Mouse (Mus musculus): ENCODE data around the gene Mst1. TPM values are rescaled to one million over a fixed set of nuclear protein-coding genes. Genes with fewer than 3 reads are reported as not detected.

The Mst1 gene
- total RNA-seq, 2 experiments from 2014 or later, result not detected

GRCm38 (mm10) chr9:108055661-108056237 lies 24.5 kb upstream of the Mst1 start:
- no peak for DNase-seq (ENCODE audit: low spot score in 2 of 2)
- intact Hi-C loops (cut with DNase I), result no loop called here

DNA sequence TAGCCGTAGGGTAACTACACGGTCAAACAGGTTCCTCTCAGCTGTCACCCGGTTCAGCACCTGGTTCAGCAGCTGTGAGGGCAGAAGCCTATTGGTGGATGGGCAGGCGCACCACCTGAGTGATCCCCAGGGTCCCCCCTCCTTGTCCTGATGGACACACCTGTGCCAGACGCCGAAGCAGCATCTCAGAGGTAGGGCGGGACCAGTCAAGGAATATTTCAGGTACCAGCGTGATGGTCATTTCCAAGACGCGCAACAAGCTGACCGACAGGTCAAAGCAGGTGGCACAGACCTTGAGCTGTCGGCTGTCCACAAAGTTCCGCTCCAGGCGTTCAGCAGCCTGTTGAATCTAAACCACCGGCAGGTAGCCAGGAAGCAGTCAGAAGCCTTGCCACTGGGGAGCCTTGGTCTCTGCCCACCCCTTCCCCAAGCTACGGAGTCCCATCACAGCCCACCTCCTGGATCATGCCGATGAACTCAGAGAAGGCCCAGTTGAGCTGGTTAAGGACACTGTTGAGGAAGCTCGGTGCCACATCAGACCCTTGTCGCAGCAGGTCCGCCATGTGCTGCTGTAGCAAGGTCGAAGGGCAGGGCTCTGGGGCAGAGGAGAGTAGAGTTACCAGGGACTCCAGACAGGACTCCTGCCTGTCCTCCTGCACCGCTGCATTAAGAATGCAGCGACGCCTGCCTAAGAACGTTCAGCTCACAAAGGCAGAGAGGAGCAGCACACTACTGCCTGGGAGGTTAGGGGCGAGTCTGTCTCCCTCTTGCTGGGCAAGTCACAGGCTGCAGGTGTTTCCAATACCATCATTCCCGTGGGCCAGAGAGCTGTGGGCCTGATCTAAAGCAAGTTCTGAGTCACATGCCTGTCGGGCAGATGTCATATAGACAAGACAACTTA lies 23.6 kb upstream of the Mst1 start:
- intact Hi-C loops (cut with DNase I), result no loop called here
- no peak for DNase-seq (ENCODE audit: low spot score in 2 of 2)

DNA sequence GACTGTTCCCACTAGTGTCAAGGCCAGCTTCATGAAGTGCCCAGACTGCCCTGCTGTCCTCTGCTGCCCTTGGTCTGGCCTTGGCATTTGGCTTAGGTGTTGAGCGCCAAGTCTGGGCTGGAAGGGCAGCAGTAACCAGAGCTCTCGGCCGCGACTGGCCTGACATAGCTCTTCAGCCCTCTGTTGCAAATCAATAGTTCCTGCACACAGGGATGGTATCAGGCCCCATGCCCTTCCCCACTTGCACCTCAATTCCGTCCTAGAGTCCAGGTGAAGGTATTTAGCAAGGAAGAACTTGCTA lies 23.0 kb upstream of the Mst1 start:
- DNase-seq (ENCODE audit: low spot score in 2 of 2), result no peak
- intact Hi-C loops (cut with DNase I), result no loop called here

DNA sequence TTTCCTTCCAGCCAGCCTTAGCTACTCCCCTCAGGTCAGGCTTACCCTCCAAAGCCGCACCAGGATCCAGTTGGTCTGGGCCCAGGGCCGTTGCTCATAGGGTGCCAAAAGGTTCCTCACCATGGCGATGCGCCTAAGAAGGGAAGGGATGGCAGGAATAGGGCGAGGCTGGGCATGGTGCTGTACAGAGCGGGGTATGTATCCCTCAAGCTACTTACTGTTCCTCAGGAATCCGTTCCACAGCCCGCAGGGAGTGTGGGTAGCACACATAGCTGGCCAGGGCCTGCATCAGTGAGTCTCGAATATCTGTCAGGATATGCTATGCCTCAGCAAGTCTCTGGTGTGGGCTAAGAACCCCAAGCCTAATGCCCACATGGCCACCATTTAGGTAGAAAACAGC lies 21.9 kb upstream of the Mst1 start:
- no peak for DNase-seq (ENCODE audit: low spot score in 2 of 2)
- intact Hi-C loops (cut with DNase I), result no loop called here

DNA sequence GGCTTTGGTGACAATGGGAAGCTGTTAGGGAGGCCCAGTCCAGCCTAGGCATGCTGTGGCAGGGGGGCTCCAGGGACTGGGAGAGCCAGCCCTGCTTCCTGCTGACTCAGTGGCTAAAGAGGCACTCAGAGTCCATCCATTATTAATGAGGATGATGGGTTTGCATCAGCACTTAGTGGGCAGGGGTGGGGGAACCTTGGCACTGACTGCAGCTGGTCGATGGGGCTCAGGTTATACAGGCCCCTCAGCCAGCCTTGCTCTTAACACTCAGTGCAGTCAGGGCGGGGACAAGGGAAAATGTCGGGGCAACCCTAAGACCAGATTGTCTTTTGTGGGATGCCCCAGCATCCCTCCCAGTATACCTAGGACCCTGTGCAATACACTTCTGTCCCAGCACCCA lies 18.1 kb upstream of the Mst1 start:
- intact Hi-C loops (cut with DNase I), result no loop called here
- no peak for DNase-seq (ENCODE audit: low spot score in 2 of 2)

DNA sequence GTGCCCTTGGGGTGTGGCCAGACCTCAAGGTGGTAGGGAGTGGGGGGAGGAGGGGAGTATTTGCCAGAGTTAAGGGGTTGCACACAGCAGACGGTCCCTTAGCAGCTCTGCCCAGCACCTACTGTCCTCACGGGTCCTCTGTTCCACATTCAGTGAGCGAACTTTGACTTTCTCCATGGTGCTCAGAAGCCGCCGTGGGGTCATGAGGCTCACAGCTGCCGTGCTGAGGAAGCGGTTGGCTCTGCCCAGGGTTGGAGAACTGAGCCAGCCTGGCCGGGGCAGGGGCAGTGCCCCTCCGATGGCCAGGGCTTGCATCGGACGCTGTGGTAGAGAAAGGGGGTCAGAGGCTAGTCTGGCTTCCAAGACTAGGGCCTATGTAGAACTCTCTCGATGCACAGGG lies 16.9 kb upstream of the Mst1 start:
- DNase-seq (ENCODE audit: low spot score in 2 of 2), result no peak
- intact Hi-C loops (cut with DNase I), result no loop called here

- DNase-seq (ENCODE audit: low spot score in 2 of 2), result peak; percentile 79 to 82
- intact Hi-C loops (cut with DNase I), result loop anchor here (5.0 kb wide), 1 partner anchor 163 kb away; no protein-coding TSS in a partner anchor
Measured at GRCm38 (mm10) chr9:108065491-108066011, 14.7 kb upstream of the Mst1 start.

DNA sequence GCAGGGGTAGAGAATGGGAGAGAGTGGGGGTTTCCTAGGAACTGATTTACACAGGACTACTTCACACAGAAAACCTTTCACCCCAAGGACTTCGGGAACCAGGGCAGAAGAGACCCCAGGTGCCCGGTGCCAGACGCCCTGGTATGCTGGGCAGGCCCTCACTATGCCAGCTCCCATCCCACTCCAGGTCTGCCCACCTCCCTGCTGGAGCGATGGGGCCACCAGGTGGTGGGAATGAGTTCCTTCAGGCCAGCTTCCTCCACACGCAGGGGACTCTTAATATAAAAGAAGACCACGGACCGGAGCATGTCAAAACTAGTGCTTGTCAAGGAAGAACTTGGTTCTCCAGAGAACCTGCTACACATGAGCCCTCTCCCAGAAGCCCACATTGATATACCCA lies 13.0 kb upstream of the Mst1 start:
- no peak for DNase-seq (ENCODE audit: low spot score in 2 of 2)
- intact Hi-C loops (cut with DNase I), result loop anchor here (5.0 kb wide), 1 partner anchor 165 kb away; no protein-coding TSS in a partner anchor

- peak; percentile 88 to 89 for DNase-seq (ENCODE audit: low spot score in 2 of 2)
- intact Hi-C loops (cut with DNase I), result loop anchor here (5.0 kb wide), 1 partner anchor 166 kb away; no protein-coding TSS in a partner anchor
Measured at GRCm38 (mm10) chr9:108067900-108068299, 12.3 kb upstream of the Mst1 start.

- no peak for DNase-seq (ENCODE audit: low spot score in 2 of 2)
- intact Hi-C loops (cut with DNase I), result loop anchor here (5.0 kb wide), 1 partner anchor 167 kb away; no protein-coding TSS in a partner anchor
Measured at GRCm38 (mm10) chr9:108069007-108069406, 11.2 kb upstream of the Mst1 start.

GRCm38 (mm10) chr9:108069529-108069928 lies 10.7 kb upstream of the Mst1 start:
- no peak for DNase-seq (ENCODE audit: low spot score in 2 of 2)
- intact Hi-C loops (cut with DNase I), result loop anchor here (5.0 kb wide), 1 partner anchor 167 kb away; no protein-coding TSS in a partner anchor

DNA sequence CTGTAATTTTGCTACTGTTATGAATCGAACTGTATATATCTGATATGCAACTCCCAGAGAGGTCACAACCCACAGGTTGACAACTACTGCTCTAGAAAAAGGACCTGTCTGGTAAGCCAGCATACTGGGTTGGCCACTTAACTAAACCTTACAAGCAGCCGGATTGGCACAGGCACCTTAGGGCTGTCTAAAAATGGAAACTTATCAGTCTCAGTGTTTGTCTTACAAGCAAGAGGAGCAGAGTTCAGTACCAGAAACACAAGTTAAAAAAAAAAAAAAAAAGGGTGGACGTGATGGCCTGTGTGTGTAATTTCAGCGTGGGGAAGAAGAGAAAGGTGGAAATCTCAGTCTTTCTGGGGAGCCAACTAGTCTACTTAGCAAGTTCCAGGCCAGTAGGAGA lies 8.4 kb upstream of the Mst1 start:
- intact Hi-C loops (cut with DNase I), result no loop called here
- DNase-seq (ENCODE audit: low spot score in 2 of 2), result no peak

DNA sequence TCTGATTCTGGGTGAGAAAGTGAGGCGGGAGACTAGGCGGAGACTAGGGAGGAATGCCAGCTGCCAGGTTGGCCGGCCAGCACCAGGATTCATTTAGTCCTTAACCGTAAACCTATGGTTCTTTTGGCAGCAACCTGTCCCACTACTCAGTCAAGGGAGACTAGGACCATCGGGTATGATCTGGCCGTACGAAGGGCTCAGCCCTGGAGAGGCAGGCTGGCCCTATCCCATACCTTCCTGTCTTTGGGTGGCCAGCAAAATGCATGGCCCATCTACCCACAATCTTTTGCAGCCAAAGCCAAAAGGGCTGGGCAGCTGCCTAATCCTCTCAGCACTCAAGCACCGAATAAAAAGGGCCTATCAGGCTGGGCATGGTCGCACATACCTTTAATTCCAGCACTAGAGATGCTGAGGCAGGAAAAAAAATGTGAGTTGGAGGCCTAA lies 7.7 kb upstream of the Mst1 start:
- no peak for DNase-seq (ENCODE audit: low spot score in 2 of 2)
- intact Hi-C loops (cut with DNase I), result no loop called here

- no peak for DNase-seq (ENCODE audit: low spot score in 2 of 2)
- intact Hi-C loops (cut with DNase I), result no loop called here
Measured at GRCm38 (mm10) chr9:108073141-108073930, 6.9 kb upstream of the Mst1 start.

GRCm38 (mm10) chr9:108082549-108082948 lies 2.3 kb downstream of the Mst1 start:
- intact Hi-C loops (cut with DNase I), result no loop called here
- DNase-seq (ENCODE audit: low spot score in 2 of 2), result no peak

- DNase-seq (ENCODE audit: low spot score in 2 of 2), result no peak
- intact Hi-C loops (cut with DNase I), result no loop called here
Measured at GRCm38 (mm10) chr9:108082988-108083431, 2.8 kb downstream of the Mst1 start, which contains the start of gene Rnf123. Rnf123 (minus strand) TSS chr9:108083346.

GRCm38 (mm10) chr9:108083561-108083960 lies 3.3 kb downstream of the Mst1 start:
- no peak for DNase-seq (ENCODE audit: low spot score in 2 of 2)
- intact Hi-C loops (cut with DNase I), result no loop called here

DNA sequence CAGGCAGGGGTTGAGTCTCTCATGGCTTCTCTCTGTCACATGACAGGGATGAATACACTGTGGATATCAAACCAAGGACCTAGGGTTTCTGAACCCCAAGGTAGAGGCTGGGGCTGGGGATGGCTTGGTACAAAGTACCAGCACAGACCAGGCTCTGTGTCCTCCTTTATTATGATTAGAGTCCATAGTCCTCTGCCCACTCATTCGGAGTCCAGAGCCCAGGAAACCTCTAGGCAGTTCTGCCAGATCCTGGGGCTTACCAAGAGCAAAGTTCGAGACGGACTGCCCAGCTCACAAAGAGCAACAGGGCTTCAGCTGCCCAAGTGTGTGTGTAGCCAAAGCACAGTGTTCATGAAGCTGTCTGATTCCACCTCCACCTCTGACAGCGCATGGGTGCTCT lies 5.0 kb downstream of the Mst1 start:
- no peak for DNase-seq (ENCODE audit: low spot score in 2 of 2)
- intact Hi-C loops (cut with DNase I), result no loop called here

- DNase-seq (ENCODE audit: low spot score in 2 of 2), result no peak
- intact Hi-C loops (cut with DNase I), result no loop called here
Measured at GRCm38 (mm10) chr9:108090611-108091120, 10.4 kb downstream of the Mst1 start.
